Mouse (Mus musculus) gonadal fat pad, adult 2 months (tissue): ENCODE measurements around the gene Dtx4. TPM values are rescaled to one million over a fixed set of nuclear protein-coding genes. Genes with fewer than 3 reads are reported as not detected.

Source experiments
- DNase-seq: peaks from one replicate; pipeline ENCODE4 v3.0.0-alpha.2; 2012; ENCODE audit warnings: low read depth
- polyA plus RNA-seq: library from polyadenylated mRNA; depleted of rRNA; stranded (reverse); fragments of >200 nt; gene quantifications from 2 replicates; pipeline ENCODE4 v1.2.3, GENCODE M21; 2012; rRNA removed

The Dtx4 gene
- polyA plus RNA-seq, 1 experiment = 34.9 TPM

DNA sequence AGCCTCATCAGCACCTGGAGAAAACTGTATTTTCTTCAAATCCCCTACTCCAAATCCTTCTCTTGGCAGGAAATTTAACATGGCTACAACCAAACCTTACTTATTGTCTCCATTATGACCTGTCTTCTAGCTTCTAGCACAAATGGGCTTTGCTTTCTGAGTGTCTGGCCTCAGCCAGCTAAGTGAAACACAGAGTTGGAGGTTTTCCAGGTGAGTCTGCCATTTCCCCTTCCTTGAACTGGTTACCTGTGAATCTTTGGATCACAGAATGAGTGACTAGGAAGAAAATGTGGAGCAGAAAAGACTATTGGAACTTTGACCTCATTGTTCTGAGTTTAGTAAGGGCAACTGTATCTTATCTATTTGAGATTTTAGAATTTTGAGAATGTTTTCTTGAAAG lies 83.9 kb downstream of the Dtx4 start, which contains the start of gene Olfr1441:
Gene Olfr1441 (plus strand): TSS at position 73 of the 400 bp plus-strand sequence.
- DNase-seq = no peak

Other genes with a start within 250 kb of the Dtx4 start
- gene Olfr235, start 240.4 kb downstream of the Dtx4 start, polyA plus RNA-seq = not detected in 2 replicates
- not detected in 2 replicates for gene Olfr1434, start 221.6 kb downstream of the Dtx4 start, polyA plus RNA-seq
- not detected in 2 replicates for gene Olfr1436, start 202.3 kb downstream of the Dtx4 start, polyA plus RNA-seq
- not detected in 2 replicates for gene Olfr1437, start 176.4 kb downstream of the Dtx4 start, polyA plus RNA-seq
- gene Olfr1438-ps1, start 165.5 kb downstream of the Dtx4 start, polyA plus RNA-seq = not detected in 2 replicates
- gene Olfr1440, start 114.2 kb downstream of the Dtx4 start, polyA plus RNA-seq = not detected in 2 replicates
- gene Olfr1441, start 84.0 kb downstream of the Dtx4 start, polyA plus RNA-seq = not detected in 2 replicates
- not detected in 2 replicates for gene Pfpl, start 73.5 kb downstream of the Dtx4 start, polyA plus RNA-seq
- gene Mpeg1, start 40.7 kb downstream of the Dtx4 start, polyA plus RNA-seq = 8.0 and 10.0 TPM in 2 replicates
- 1.5 and 1.7 TPM in 2 replicates for gene Fam111a, start 44.3 kb upstream of the Dtx4 start, polyA plus RNA-seq
- 0.08 and 0.19 TPM in 2 replicates for gene Gm4952, start 98.5 kb upstream of the Dtx4 start, polyA plus RNA-seq
- 0.07 and 0.22 TPM in 2 replicates for gene Glyat, start 131.9 kb upstream of the Dtx4 start, polyA plus RNA-seq
- 0.09 TPM in 1 of 2 replicates, not detected in the other for gene Olfr1442, start 169.0 kb upstream of the Dtx4 start, polyA plus RNA-seq
- not detected in 2 replicates for gene Olfr1443, start 176.7 kb upstream of the Dtx4 start, polyA plus RNA-seq
- 0.72 and 1.3 TPM in 2 replicates for gene Keg1, start 194.3 kb upstream of the Dtx4 start, polyA plus RNA-seq